Mouse (Mus musculus): ENCODE results near the gene Ppa2. TPM values are rescaled to one million over a fixed set of nuclear protein-coding genes. Genes with fewer than 3 reads are reported as not detected.

The Ppa2 gene
- polyA plus RNA-seq, 1 experiment = 14.6 TPM

DNA sequence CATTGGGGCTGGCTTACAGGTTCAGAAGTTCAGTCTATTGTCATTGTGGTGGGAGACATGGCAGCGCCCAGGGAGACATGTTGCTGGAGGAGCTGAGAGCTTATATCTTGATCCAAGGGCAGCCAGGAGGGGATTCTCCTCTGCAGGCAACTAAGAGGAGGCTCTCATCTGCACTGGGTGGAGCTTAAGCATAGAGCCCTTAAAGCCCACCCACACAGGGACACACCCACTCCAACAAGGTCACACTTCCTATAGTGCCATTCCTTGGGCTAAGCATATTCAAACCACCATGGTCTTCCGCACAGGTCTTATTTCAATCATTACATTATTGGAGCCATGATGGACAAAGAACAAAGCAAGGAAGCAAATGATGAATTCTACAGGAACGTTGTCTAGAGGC is 95.7 kb downstream of the Ppa2 start:
- DNase-seq (ENCODE audit: low read depth in 1 of 2, low spot score in 2 of 2) = no peak
- 90% methylated on average over 3 of the region's 3 CpGs for WGBS
- TF ChIP-seq POLR2A (IDR thresholded peaks at IDR 0.05; ENCODE audit: low read depth, low read length) = no peak
- TF ChIP-seq CTCF (IDR thresholded peaks at IDR 0.05; ENCODE audit: extremely low read depth, insufficient read depth, insufficient read length, insufficient replicate concordance) = no peak
- H3K36me3 ChIP-seq (ENCODE audit: control insufficient read depth, insufficient read depth, low read length) = no peaks in the 10 kb centered on the region
- no peaks in the 10 kb centered on the region for H3K27me3 ChIP-seq (ENCODE audit: control insufficient read depth, insufficient read depth, low read length)
- H3K27ac ChIP-seq (ENCODE audit: insufficient read depth, low read length) = no peak overlapping the region
- H3K4me1 ChIP-seq (ENCODE audit: control insufficient read depth, insufficient read depth, insufficient read length) = no peaks in the 10 kb centered on the region
- no peak overlapping the region for H3K4me3 ChIP-seq (ENCODE audit: extremely low read depth, insufficient read depth, insufficient read length)

DNA sequence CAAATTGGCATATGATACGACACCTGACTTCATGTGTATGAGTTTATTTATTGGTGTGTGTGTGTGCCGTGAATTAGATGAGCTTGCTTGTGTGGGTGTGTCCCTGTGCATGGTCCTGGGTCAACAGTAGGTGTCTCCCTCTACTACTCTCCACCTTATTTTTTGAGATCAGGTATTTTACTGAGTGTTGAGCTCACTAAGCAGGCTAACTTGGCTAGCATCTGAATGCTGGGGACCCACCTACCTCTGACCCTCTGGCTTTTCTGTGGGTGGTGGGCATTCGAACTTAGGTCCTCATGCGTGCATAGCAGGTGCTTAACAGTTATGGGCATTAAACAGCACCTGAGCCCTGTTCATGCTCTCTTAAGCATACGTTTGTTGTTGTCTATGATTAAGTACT is 96.3 kb downstream of the Ppa2 start:
- no peak for TF ChIP-seq POLR2A (IDR thresholded peaks at IDR 0.05; ENCODE audit: low read depth, low read length)
- no peak for TF ChIP-seq CTCF (IDR thresholded peaks at IDR 0.05; ENCODE audit: extremely low read depth, insufficient read depth, insufficient read length, insufficient replicate concordance)
- Histone ChIP-seq H3K4me1 (ENCODE audit: control insufficient read depth, insufficient read depth, insufficient read length) (no peaks in the 10 kb centered on the region), H3K36me3 (ENCODE audit: control insufficient read depth, insufficient read depth, low read length) (no peaks in the 10 kb centered on the region), H3K4me3 (ENCODE audit: extremely low read depth, insufficient read depth, insufficient read length) (no peak overlapping the region), H3K27me3 (ENCODE audit: control insufficient read depth, insufficient read depth, low read length) (no peaks in the 10 kb centered on the region), H3K27ac (ENCODE audit: insufficient read depth, low read length) (no peak overlapping the region)
- 78% methylated on average over 5 of the region's 5 CpGs for WGBS
- DNase-seq (ENCODE audit: low read depth in 1 of 2, low spot score in 2 of 2) = no peak

DNA sequence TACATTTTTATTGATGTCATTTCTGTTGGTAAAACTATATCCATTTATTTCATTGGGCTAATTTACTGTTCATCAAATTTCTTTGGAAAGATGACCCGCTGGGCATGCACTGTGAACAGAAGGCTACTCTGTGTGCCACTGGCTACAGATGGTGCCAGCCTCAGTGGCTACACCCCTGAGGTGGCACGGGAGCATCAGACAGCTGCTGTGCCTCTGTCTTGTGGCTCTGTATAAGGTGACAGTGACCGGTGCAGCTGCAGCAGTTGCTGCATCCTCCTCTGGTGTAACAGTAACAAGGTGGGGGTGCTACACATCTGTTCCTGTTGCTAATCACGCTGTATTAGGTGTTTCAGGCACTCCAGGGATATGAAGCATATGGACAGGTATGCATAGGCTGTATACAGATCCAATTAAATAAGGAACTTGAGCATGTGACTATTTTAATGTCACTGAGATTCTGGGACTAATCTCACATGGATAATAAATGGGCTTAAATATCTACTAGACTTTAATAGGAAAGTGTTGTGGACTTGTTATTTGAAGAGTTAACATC is 101.3 kb downstream of the Ppa2 start:
- Histone ChIP-seq H3K36me3 (ENCODE audit: control insufficient read depth, insufficient read depth, low read length) (no peaks in the 10 kb centered on the region), H3K27ac (ENCODE audit: insufficient read depth, low read length) (no peak overlapping the region), H3K4me1 (ENCODE audit: control insufficient read depth, insufficient read depth, insufficient read length) (no peaks in the 10 kb centered on the region), H3K27me3 (ENCODE audit: control insufficient read depth, insufficient read depth, low read length) (no peaks in the 10 kb centered on the region), H3K4me3 (ENCODE audit: extremely low read depth, insufficient read depth, insufficient read length) (no peak overlapping the region)
- WGBS = 88% methylated on average over 4 of the region's 4 CpGs
- no peak for TF ChIP-seq POLR2A (IDR thresholded peaks at IDR 0.05; ENCODE audit: low read depth, low read length)
- no peak for TF ChIP-seq CTCF (IDR thresholded peaks at IDR 0.05; ENCODE audit: extremely low read depth, insufficient read depth, insufficient read length, insufficient replicate concordance)
- DNase-seq (ENCODE audit: low read depth in 1 of 2, low spot score in 2 of 2) = no peak

DNA sequence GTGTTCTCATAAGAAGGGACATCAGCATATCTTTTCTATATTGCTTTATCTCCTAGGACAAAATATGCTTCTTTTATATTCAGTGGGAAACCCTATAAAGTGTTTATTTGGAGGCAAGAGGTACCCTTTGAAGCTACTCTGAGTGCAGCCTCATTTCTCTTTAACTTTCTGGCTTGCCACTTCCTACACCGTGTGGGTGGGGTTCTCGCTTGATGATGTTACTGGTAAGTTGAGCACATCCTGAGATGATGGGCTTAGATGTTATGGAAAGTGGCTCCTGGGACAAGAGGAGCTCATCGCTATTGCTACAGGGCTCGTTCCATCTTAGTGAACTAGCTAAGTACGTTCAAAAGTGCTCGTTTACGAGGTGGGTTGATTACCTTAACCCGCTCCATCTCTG is 101.9 kb downstream of the Ppa2 start:
- DNase-seq (ENCODE audit: low read depth in 1 of 2, low spot score in 2 of 2) = no peak
- Histone ChIP-seq H3K27ac (ENCODE audit: insufficient read depth, low read length) (no peak overlapping the region), H3K36me3 (ENCODE audit: control insufficient read depth, insufficient read depth, low read length) (no peaks in the 10 kb centered on the region), H3K4me1 (ENCODE audit: control insufficient read depth, insufficient read depth, insufficient read length) (no peaks in the 10 kb centered on the region), H3K4me3 (ENCODE audit: extremely low read depth, insufficient read depth, insufficient read length) (no peak overlapping the region), H3K27me3 (ENCODE audit: control insufficient read depth, insufficient read depth, low read length) (no peaks in the 10 kb centered on the region)
- TF ChIP-seq CTCF (IDR thresholded peaks at IDR 0.05; ENCODE audit: extremely low read depth, insufficient read depth, insufficient read length, insufficient replicate concordance) = no peak
- TF ChIP-seq POLR2A (IDR thresholded peaks at IDR 0.05; ENCODE audit: low read depth, low read length) = no peak
- 76% methylated on average over 8 of the region's 8 CpGs for WGBS

DNA sequence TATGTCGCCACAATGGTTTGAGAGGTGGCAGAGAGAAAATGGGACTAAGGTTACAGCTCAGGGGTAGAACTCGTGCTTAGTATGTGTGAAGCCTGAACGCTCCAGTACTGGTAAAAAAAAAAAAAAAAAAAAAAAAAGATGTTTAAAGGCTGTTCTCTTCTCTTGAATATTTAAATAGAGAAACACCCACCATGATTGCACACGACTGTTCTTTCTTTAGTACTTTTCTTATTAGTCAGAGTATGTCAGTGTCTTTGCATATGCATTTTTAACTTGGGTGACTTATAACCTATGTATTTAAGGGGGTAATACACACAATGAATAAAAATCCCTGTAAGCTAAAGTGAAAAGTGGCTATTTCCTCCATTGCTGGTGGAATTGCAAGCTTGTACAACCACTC is 104.8 kb downstream of the Ppa2 start:
- Histone ChIP-seq H3K4me1 (ENCODE audit: control insufficient read depth, insufficient read depth, insufficient read length) (no peaks in the 10 kb centered on the region), H3K27me3 (ENCODE audit: control insufficient read depth, insufficient read depth, low read length) (no peaks in the 10 kb centered on the region), H3K27ac (ENCODE audit: insufficient read depth, low read length) (no peak overlapping the region), H3K36me3 (ENCODE audit: control insufficient read depth, insufficient read depth, low read length) (no peaks in the 10 kb centered on the region), H3K4me3 (ENCODE audit: extremely low read depth, insufficient read depth, insufficient read length) (no peak overlapping the region)
- DNase-seq (ENCODE audit: low read depth in 1 of 2, low spot score in 2 of 2) = no peak
- WGBS = 93% methylated on average over 4 of the region's 4 CpGs
- no peak for TF ChIP-seq CTCF (IDR thresholded peaks at IDR 0.05; ENCODE audit: extremely low read depth, insufficient read depth, insufficient read length, insufficient replicate concordance)

DNA sequence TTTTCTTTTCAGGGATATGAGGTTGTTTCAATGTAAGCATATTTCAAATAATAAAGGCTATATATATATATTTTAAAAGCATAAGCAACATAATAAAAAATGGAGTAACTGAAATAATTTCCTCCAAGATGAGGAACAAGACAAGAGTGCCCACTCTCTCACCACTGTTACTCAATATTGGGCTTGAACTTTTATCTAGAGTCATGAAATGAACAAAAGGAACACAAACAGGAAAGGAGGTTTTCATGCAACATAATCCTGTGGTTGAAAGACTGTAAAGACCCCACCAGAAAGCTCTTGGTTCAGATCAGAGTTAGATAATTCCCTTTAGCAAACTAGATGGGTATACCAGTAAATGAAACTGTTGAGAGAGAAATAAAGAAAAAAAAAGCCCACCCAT is 113.2 kb downstream of the Ppa2 start:
- H3K27ac ChIP-seq (ENCODE audit: insufficient read depth, low read length) = no peak overlapping the region
- TF ChIP-seq CTCF (IDR thresholded peaks at IDR 0.05; ENCODE audit: extremely low read depth, insufficient read depth, insufficient read length, insufficient replicate concordance) (no peak), POLR2A (IDR thresholded peaks at IDR 0.05; ENCODE audit: low read depth, low read length) (no peak)
- H3K4me1 ChIP-seq (ENCODE audit: control insufficient read depth, insufficient read depth, insufficient read length) = no peaks in the 10 kb centered on the region

More for the DNA sequence above, 113.2 kb downstream of the Ppa2 start:
- Histone ChIP-seq H3K36me3 (ENCODE audit: control insufficient read depth, insufficient read depth, low read length) (no peaks in the 10 kb centered on the region), H3K27me3 (ENCODE audit: control insufficient read depth, insufficient read depth, low read length) (no peaks in the 10 kb centered on the region), H3K4me3 (ENCODE audit: extremely low read depth, insufficient read depth, insufficient read length) (no peak overlapping the region)
- DNase-seq (ENCODE audit: low read depth in 1 of 2, low spot score in 2 of 2) = no peak

Other genes starting within 250 kb of the Ppa2 start
- 3.2 and 3.8 TPM in 2 replicates for gene Ints12, start 218.3 kb upstream of the Ppa2 start, polyA plus RNA-seq (2012; rRNA removed)
- gene Gstcd, start 218.1 kb upstream of the Ppa2 start, polyA plus RNA-seq (2012; rRNA removed) = 2.5 and 3.8 TPM in 2 replicates
- not detected in 2 replicates for gene Arhgef38, start 75.2 kb upstream of the Ppa2 start, polyA plus RNA-seq (2012; rRNA removed)
- gene Tet2, start 235.0 kb downstream of the Ppa2 start, polyA plus RNA-seq (2012; rRNA removed) = 10.5 and 13.1 TPM in 2 replicates